Mouse (Mus musculus): ENCODE measurements around the gene Endov.

The Endov gene

GRCm38 (mm10) chr11:119490861-119491689 lies at the start of gene Endov:
Gene Endov (plus strand): TSS chr11:119491347.
- peak; percentile 97 for DNase-seq (ENCODE audit: low read depth, low spot score)
- Histone ChIP-seq H3K36me3 (ENCODE audit: control insufficient read depth, insufficient read depth, low read length, poor library complexity, severe bottlenecking) (peaks cover 5% of the 10 kb centered on the region), H3K27me3 (ENCODE audit: control insufficient read depth, insufficient read depth, low read length, poor library complexity, severe bottlenecking) (no peaks in the 10 kb centered on the region)

GRCm38 (mm10) chr11:119442199-119442598 lies 48.9 kb upstream of the Endov start:
- Histone ChIP-seq H3K36me3 (ENCODE audit: control insufficient read depth, insufficient read depth, low read length, poor library complexity, severe bottlenecking) (peaks cover 24% of the 10 kb centered on the region), H3K27me3 (ENCODE audit: control insufficient read depth, insufficient read depth, low read length, poor library complexity, severe bottlenecking) (no peaks in the 10 kb centered on the region)
- DNase-seq (ENCODE audit: low read depth, low spot score): peak; percentile 36

- no peak for DNase-seq (ENCODE audit: low read depth, low spot score)
- H3K36me3 ChIP-seq (ENCODE audit: control insufficient read depth, insufficient read depth, low read length, poor library complexity, severe bottlenecking): peaks cover 16% of the 10 kb centered on the region
These were observed 47.7 kb upstream of the Endov start for GRCm38 (mm10) chr11:119443442-119443841.

GRCm38 (mm10) chr11:119456097-119456496 lies 35.0 kb upstream of the Endov start:
- Histone ChIP-seq H3K27me3 (ENCODE audit: control insufficient read depth, insufficient read depth, low read length, poor library complexity, severe bottlenecking) (no peaks in the 10 kb centered on the region), H3K36me3 (ENCODE audit: control insufficient read depth, insufficient read depth, low read length, poor library complexity, severe bottlenecking) (peaks cover 22% of the 10 kb centered on the region)
- no peak for DNase-seq (ENCODE audit: low read depth, low spot score)

More at GRCm38 (mm10) chr11:119443442-119443841, 47.7 kb upstream of the Endov start:
- H3K27me3 ChIP-seq (ENCODE audit: control insufficient read depth, insufficient read depth, low read length, poor library complexity, severe bottlenecking): no peaks in the 10 kb centered on the region

- no peaks in the 10 kb centered on the region for H3K27me3 ChIP-seq (ENCODE audit: control insufficient read depth, insufficient read depth, low read length, poor library complexity, severe bottlenecking)
- peaks cover 25% of the 10 kb centered on the region for H3K36me3 ChIP-seq (ENCODE audit: control insufficient read depth, insufficient read depth, low read length, poor library complexity, severe bottlenecking)
- DNase-seq (ENCODE audit: low read depth, low spot score): no peak
These were observed 13.3 kb upstream of the Endov start for GRCm38 (mm10) chr11:119477876-119478275.

GRCm38 (mm10) chr11:119491690-119492087 lies 542 bp downstream of the Endov start:
- H3K27me3 ChIP-seq (ENCODE audit: control insufficient read depth, insufficient read depth, low read length, poor library complexity, severe bottlenecking): no peaks in the 10 kb centered on the region
- peaks cover 3% of the 10 kb centered on the region for H3K36me3 ChIP-seq (ENCODE audit: control insufficient read depth, insufficient read depth, low read length, poor library complexity, severe bottlenecking)
- DNase-seq (ENCODE audit: low read depth, low spot score): no peak

GRCm38 (mm10) chr11:119492830-119493229 lies 1.7 kb downstream of the Endov start:
- Histone ChIP-seq H3K36me3 (ENCODE audit: control insufficient read depth, insufficient read depth, low read length, poor library complexity, severe bottlenecking) (no peaks in the 10 kb centered on the region), H3K27me3 (ENCODE audit: control insufficient read depth, insufficient read depth, low read length, poor library complexity, severe bottlenecking) (no peaks in the 10 kb centered on the region)
- peak; percentile 47 for DNase-seq (ENCODE audit: low read depth, low spot score)

- no peaks in the 10 kb centered on the region for H3K36me3 ChIP-seq (ENCODE audit: control insufficient read depth, insufficient read depth, low read length, poor library complexity, severe bottlenecking)
- no peak for DNase-seq (ENCODE audit: low read depth, low spot score)
- H3K27me3 ChIP-seq (ENCODE audit: control insufficient read depth, insufficient read depth, low read length, poor library complexity, severe bottlenecking): no peaks in the 10 kb centered on the region
These were observed 2.4 kb downstream of the Endov start for GRCm38 (mm10) chr11:119493516-119493915.

- Histone ChIP-seq H3K27me3 (ENCODE audit: control insufficient read depth, insufficient read depth, low read length, poor library complexity, severe bottlenecking) (no peaks in the 10 kb centered on the region), H3K36me3 (ENCODE audit: control insufficient read depth, insufficient read depth, low read length, poor library complexity, severe bottlenecking) (peaks cover 5% of the 10 kb centered on the region)
- DNase-seq (ENCODE audit: low read depth, low spot score): no peak
These were observed 5.0 kb downstream of the Endov start for GRCm38 (mm10) chr11:119496147-119496546.

GRCm38 (mm10) chr11:119497451-119497850 lies 6.3 kb downstream of the Endov start:
- Histone ChIP-seq H3K27me3 (ENCODE audit: control insufficient read depth, insufficient read depth, low read length, poor library complexity, severe bottlenecking) (no peaks in the 10 kb centered on the region), H3K36me3 (ENCODE audit: control insufficient read depth, insufficient read depth, low read length, poor library complexity, severe bottlenecking) (peaks cover 5% of the 10 kb centered on the region)
- DNase-seq (ENCODE audit: low read depth, low spot score): no peak

- Histone ChIP-seq H3K36me3 (ENCODE audit: control insufficient read depth, insufficient read depth, low read length, poor library complexity, severe bottlenecking) (peaks cover 5% of the 10 kb centered on the region), H3K27me3 (ENCODE audit: control insufficient read depth, insufficient read depth, low read length, poor library complexity, severe bottlenecking) (no peaks in the 10 kb centered on the region)
- DNase-seq (ENCODE audit: low read depth, low spot score): no peak
These were observed 8.2 kb downstream of the Endov start for GRCm38 (mm10) chr11:119499297-119499696.

- H3K27me3 ChIP-seq (ENCODE audit: control insufficient read depth, insufficient read depth, low read length, poor library complexity, severe bottlenecking): no peaks in the 10 kb centered on the region
- H3K36me3 ChIP-seq (ENCODE audit: control insufficient read depth, insufficient read depth, low read length, poor library complexity, severe bottlenecking): peaks cover 5% of the 10 kb centered on the region
- DNase-seq (ENCODE audit: low read depth, low spot score): no peak
These were observed 8.9 kb downstream of the Endov start for GRCm38 (mm10) chr11:119500011-119500410.

GRCm38 (mm10) chr11:119503675-119504074 lies 12.5 kb downstream of the Endov start:
- Histone ChIP-seq H3K36me3 (ENCODE audit: control insufficient read depth, insufficient read depth, low read length, poor library complexity, severe bottlenecking) (peaks cover 5% of the 10 kb centered on the region), H3K27me3 (ENCODE audit: control insufficient read depth, insufficient read depth, low read length, poor library complexity, severe bottlenecking) (no peaks in the 10 kb centered on the region)
- DNase-seq (ENCODE audit: low read depth, low spot score): peak; percentile 73

GRCm38 (mm10) chr11:119506386-119506785 lies 15.2 kb downstream of the Endov start:
- DNase-seq (ENCODE audit: low read depth, low spot score): no peak
- H3K27me3 ChIP-seq (ENCODE audit: control insufficient read depth, insufficient read depth, low read length, poor library complexity, severe bottlenecking): no peaks in the 10 kb centered on the region
- H3K36me3 ChIP-seq (ENCODE audit: control insufficient read depth, insufficient read depth, low read length, poor library complexity, severe bottlenecking): no peaks in the 10 kb centered on the region

- no peak for DNase-seq (ENCODE audit: low read depth, low spot score)
- Histone ChIP-seq H3K27me3 (ENCODE audit: control insufficient read depth, insufficient read depth, low read length, poor library complexity, severe bottlenecking) (no peaks in the 10 kb centered on the region), H3K36me3 (ENCODE audit: control insufficient read depth, insufficient read depth, low read length, poor library complexity, severe bottlenecking) (no peaks in the 10 kb centered on the region)
These were observed 16.6 kb downstream of the Endov start for GRCm38 (mm10) chr11:119507772-119508171.
